Mouse (Mus musculus): ENCODE measurements around the gene Slc7a6. TPM values are rescaled to one million over a fixed set of nuclear protein-coding genes. Genes with fewer than 3 reads are reported as not detected.

Slc7a6 gene
- 77.2 and 77.9 TPM in 2 replicates for polyA plus RNA-seq (2015; fragmentation: Nextera tagmentation; extraction: Ambion mirVana)

- Histone ChIP-seq H3K27me3 (no peaks in the 10 kb centered on the region), H3K27ac (peak within 1 kb of the TSS; percentile 91), H3K9me3 (replicated peaks) (no peaks in the 10 kb centered on the region), H3K4me1 (peaks cover 17% of the 10 kb centered on the region), H3K9ac (peak within 1 kb of the TSS; percentile 92), H3K36me3 (ENCODE audit: poor library complexity, severe bottlenecking) (peaks cover 12% of the 10 kb centered on the region), H3K4me2 (peak within 1 kb of the TSS; percentile 78), H3K4me3 (peak within 1 kb of the TSS; percentile 81)
- WGBS, result under 1% methylated on average over 59 of the region's 59 CpGs
- peak; percentile 93 for ATAC-seq
These were observed at the start of gene Slc7a6 for GRCm38 (mm10) chr8:106168356-106169016. Gene Slc7a6, plus strand, starts transcription at chr8:106168857.

- H3K36me3 ChIP-seq (ENCODE audit: poor library complexity, severe bottlenecking), result peaks cover 40% of the 10 kb centered on the region
- H3K9ac ChIP-seq, result no peak overlapping the region
- H3K4me1 ChIP-seq, result no peaks in the 10 kb centered on the region
- no peak overlapping the region for H3K4me3 ChIP-seq
- ATAC-seq, result no peak
- H3K4me2 ChIP-seq, result no peak overlapping the region
- H3K27ac ChIP-seq, result no peak overlapping the region
- H3K27me3 ChIP-seq, result no peaks in the 10 kb centered on the region
- H3K9me3 ChIP-seq (replicated peaks), result no peaks in the 10 kb centered on the region
- 84% methylated on average over 3 of the region's 3 CpGs for WGBS
These were observed 45.2 kb upstream of the Slc7a6 start for GRCm38 (mm10) chr8:106123443-106123842.

DNA sequence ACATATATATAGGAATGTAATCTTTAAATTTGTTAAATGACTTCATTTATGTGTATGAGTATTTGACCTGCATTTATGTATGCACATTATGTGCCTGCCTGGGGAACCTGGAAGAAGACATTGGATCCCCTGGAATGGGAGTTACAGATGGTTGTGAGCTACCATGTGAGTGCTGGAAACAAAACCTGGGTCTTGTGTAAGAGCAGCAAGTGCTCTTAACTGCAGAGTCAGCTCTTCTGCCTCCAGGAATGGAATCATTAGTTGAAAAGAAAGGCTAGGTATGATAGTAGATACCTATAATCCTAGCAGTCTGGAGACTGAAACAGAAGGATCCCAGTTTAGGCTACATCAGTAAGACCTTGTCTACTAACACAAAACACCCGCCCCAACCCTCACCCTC lies 42.6 kb upstream of the Slc7a6 start:
- no peak for ATAC-seq
- Histone ChIP-seq H3K4me1 (no peaks in the 10 kb centered on the region), H3K9me3 (replicated peaks) (no peaks in the 10 kb centered on the region), H3K27me3 (no peaks in the 10 kb centered on the region), H3K9ac (no peak overlapping the region), H3K4me3 (no peak overlapping the region), H3K4me2 (no peak overlapping the region), H3K27ac (no peak overlapping the region), H3K36me3 (ENCODE audit: poor library complexity, severe bottlenecking) (peaks cover 47% of the 10 kb centered on the region)
- WGBS, result 95% methylated on average over 1 of the region's 1 CpGs

DNA sequence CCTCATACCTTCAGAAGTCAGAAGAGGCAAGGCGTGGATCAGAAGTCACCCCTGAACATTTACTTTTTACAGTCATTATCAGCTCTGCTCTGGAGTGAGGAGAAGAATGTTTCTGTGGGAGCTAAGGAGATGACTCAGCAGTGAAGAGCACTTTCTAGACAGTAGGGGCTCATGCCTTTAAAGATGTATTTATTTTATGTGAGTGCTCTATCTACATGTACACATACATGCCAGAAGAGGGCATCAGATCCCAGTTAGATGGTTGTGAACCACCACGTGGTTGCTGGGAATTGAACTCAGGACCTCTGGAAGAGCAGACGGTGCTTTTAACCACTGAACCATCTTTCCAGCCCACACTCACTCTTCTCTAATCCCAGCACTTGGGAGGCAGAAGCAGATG lies 41.6 kb upstream of the Slc7a6 start:
- Histone ChIP-seq H3K4me2 (no peak overlapping the region), H3K36me3 (ENCODE audit: poor library complexity, severe bottlenecking) (peaks cover 54% of the 10 kb centered on the region), H3K4me1 (no peaks in the 10 kb centered on the region), H3K27me3 (no peaks in the 10 kb centered on the region), H3K9ac (no peak overlapping the region), H3K27ac (no peak overlapping the region), H3K9me3 (replicated peaks) (no peaks in the 10 kb centered on the region), H3K4me3 (no peak overlapping the region)
- ATAC-seq, result no peak
- 74% methylated on average over 3 of the region's 3 CpGs for WGBS

DNA sequence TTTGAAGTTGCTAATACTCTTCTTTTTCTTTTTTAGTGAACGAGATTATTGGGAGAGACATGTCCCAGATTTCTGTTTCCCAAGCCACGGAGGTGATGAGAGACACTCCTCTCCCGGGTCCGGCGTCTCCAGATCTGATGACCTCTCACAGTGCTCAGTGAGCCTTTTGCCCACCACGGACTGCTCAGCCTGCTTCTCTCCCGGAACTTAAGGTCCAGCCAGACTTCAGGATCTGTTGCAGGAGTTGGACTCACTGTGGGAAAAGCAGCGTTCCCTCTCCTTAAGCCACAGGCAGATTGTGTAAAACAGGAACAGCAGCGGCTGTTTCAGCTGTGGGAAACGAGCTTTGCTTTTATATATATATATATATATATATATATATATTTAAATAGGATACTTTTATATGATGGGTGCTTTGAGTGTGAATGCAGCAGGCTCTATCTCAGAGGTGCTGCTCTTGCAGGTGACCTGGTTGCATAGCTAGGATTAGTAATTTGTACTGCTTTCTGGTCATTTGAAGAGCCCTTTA lies 40.7 kb upstream of the Slc7a6 start:
- Histone ChIP-seq H3K9ac (no peak overlapping the region), H3K4me3 (no peak overlapping the region), H3K9me3 (replicated peaks) (no peaks in the 10 kb centered on the region), H3K4me2 (no peak overlapping the region), H3K27me3 (peaks cover 4% of the 10 kb centered on the region), H3K27ac (no peak overlapping the region), H3K36me3 (ENCODE audit: poor library complexity, severe bottlenecking) (peaks cover 63% of the 10 kb centered on the region), H3K4me1 (no peaks in the 10 kb centered on the region)
- WGBS, result 89% methylated on average over 10 of the region's 10 CpGs
- no peak for ATAC-seq

- Histone ChIP-seq H3K36me3 (ENCODE audit: poor library complexity, severe bottlenecking) (peaks cover 60% of the 10 kb centered on the region), H3K4me2 (no peak overlapping the region)
These were observed 39.3 kb upstream of the Slc7a6 start for GRCm38 (mm10) chr8:106129232-106129930.

DNA sequence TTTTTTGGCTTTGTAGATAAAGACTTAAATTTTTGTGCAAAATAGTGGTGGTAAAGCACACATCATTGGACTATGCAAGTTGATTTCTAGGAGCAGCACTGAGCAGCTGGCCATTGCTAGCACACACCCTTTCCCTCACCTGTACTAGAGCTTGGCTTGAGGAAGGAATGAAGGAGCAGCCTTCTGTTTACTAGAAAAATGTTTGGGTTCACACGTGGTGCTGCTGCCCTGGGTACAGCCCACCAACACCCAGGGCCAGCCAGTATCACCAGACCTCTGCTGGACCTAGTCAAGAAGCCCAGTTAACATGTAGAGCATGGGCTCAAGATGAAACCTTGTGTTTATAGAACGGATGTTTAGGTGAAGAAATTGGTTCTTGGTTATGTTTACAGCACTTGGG lies 38.7 kb upstream of the Slc7a6 start:
- H3K4me1 ChIP-seq, result no peaks in the 10 kb centered on the region

More at GRCm38 (mm10) chr8:106129232-106129930, 39.3 kb upstream of the Slc7a6 start:
- H3K9ac ChIP-seq, result no peak overlapping the region
- H3K4me1 ChIP-seq, result no peaks in the 10 kb centered on the region
- no peaks in the 10 kb centered on the region for H3K9me3 ChIP-seq (replicated peaks)
- ATAC-seq, result no peak
- H3K4me3 ChIP-seq, result no peak overlapping the region
- no peak overlapping the region for H3K27ac ChIP-seq
- peaks cover 19% of the 10 kb centered on the region for H3K27me3 ChIP-seq

DNA sequence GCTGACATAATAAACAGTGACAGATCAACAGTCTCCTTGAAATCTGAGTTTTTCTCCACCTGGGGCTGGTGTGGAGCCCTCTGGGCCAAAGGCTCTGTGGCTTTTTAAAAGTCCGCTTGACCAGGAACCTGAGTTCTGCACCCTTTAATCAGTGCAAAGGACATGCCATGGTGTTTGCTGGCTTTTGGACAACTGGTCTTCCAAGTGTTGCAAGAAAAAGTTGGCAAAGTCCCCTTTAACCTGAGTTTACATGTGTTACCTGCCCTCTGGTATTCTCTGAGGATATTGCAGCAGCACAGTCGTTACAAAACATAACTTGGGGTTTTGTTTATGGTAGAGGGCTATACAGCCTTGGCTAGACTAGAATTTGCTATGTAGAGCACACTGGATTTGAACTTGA lies 38.2 kb upstream of the Slc7a6 start:
- Histone ChIP-seq H3K4me2 (no peak overlapping the region), H3K4me1 (no peaks in the 10 kb centered on the region), H3K36me3 (ENCODE audit: poor library complexity, severe bottlenecking) (peaks cover 60% of the 10 kb centered on the region), H3K9ac (no peak overlapping the region), H3K27me3 (peaks cover 30% of the 10 kb centered on the region), H3K9me3 (replicated peaks) (no peaks in the 10 kb centered on the region), H3K27ac (no peak overlapping the region), H3K4me3 (no peak overlapping the region)
- no peak for ATAC-seq
- 95% methylated on average over 2 of the region's 2 CpGs for WGBS

More for the DNA sequence above, 38.7 kb upstream of the Slc7a6 start:
- H3K9ac ChIP-seq, result no peak overlapping the region
- no peak overlapping the region for H3K27ac ChIP-seq
- H3K27me3 ChIP-seq, result peaks cover 25% of the 10 kb centered on the region
- no peak overlapping the region for H3K4me3 ChIP-seq
- H3K4me2 ChIP-seq, result no peak overlapping the region
- no peak for ATAC-seq
- 82% methylated on average over 2 of the region's 2 CpGs for WGBS
- H3K36me3 ChIP-seq (ENCODE audit: poor library complexity, severe bottlenecking), result peaks cover 60% of the 10 kb centered on the region
- no peaks in the 10 kb centered on the region for H3K9me3 ChIP-seq (replicated peaks)

DNA sequence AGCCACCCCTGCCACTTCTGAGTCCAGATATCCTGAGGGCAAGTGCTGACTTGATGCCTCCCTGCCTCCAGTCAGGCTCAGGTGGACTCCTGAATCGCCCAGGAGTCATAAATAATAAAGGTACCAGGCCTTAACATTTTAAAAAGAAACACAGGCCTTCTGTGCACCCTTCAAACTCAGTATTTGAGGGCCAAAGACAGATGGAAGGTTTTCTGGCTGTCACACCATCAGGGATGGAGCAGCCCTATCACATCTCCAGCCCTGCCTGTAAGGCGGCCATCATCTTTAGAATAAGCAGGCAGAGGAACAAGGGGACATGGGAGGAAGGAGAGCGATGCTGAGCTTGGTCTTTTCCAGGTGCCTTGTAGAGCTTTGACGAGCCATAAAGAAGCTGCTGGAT lies 37.6 kb upstream of the Slc7a6 start:
- Histone ChIP-seq H3K9me3 (replicated peaks) (no peaks in the 10 kb centered on the region), H3K4me1 (peaks cover 5% of the 10 kb centered on the region; the same call in 1 of the 2 replicates), H3K36me3 (ENCODE audit: poor library complexity, severe bottlenecking) (peaks cover 60% of the 10 kb centered on the region), H3K4me2 (no peak overlapping the region), H3K27ac (no peak overlapping the region), H3K4me3 (no peak overlapping the region), H3K9ac (no peak overlapping the region), H3K27me3 (peaks cover 35% of the 10 kb centered on the region)
- no peak for ATAC-seq
- 89% methylated on average over 4 of the region's 4 CpGs for WGBS

DNA sequence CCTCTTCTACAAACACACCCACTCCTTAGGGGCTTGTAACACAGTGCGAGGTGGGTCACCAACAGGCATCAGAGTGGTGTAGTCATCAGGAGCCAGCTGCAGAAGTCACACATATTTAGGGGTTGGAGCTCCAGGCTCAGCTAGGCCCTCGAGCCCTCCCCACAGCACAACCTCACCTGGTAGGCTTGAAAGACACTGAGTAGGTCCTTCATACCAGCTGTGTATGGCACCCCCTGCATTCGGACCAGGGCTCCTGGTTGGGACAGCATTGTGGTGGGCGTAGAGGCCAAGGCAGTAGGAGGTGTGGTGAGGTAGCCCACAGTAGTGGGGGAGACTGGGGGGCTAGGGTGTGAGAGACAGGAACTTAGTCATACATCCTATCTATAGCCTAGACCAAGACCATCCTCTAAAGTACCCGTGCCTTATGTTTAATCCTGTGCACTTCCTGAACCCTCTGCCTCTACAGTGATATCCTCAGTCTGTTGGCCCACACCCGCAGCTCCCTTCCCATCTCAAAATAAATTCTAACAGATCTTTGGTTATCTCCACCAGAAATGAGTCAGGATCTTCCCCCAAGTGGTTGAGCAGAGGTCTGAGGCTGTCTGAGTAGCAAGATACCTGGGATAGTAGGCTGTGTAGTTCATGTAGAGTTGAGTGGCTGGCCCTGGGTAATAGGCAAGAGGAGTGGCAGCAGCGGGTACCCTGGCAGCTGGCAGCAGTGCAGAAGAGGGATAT lies 37.0 kb upstream of the Slc7a6 start:
- Histone ChIP-seq H3K4me2 (no peak overlapping the region), H3K27ac (no peak overlapping the region), H3K27me3 (peaks cover 42% of the 10 kb centered on the region), H3K4me3 (no peak overlapping the region), H3K36me3 (ENCODE audit: poor library complexity, severe bottlenecking) (peaks cover 60% of the 10 kb centered on the region), H3K9ac (no peak overlapping the region), H3K9me3 (replicated peaks) (no peaks in the 10 kb centered on the region), H3K4me1 (peaks cover 11% of the 10 kb centered on the region)
- WGBS, result 93% methylated on average over 7 of the region's 7 CpGs
- no peak for ATAC-seq

DNA sequence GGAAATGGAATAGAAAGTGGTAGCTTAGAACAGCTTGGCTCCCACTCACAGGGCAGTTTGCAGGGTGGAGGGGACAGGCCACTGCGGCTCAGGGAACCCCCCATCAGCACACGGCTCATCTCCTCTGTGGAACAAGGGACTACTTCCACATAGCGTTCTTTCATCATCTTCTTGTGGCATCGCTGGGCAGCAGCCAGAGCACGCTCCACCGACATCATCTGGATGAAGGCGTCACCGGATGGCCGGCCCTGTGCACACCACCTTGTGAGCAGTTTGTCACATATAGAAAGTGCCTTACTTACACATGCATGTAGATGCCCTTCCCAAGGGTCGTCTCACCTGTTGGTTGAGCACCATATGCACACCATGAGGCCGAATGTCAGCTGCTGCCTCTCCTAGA lies 36.3 kb upstream of the Slc7a6 start:
- H3K9ac ChIP-seq, result no peak overlapping the region
- peaks cover 49% of the 10 kb centered on the region for H3K27me3 ChIP-seq
- ATAC-seq, result no peak
- H3K27ac ChIP-seq, result no peak overlapping the region
- peaks cover 18% of the 10 kb centered on the region for H3K4me1 ChIP-seq
- peaks cover 55% of the 10 kb centered on the region for H3K36me3 ChIP-seq (ENCODE audit: poor library complexity, severe bottlenecking)
- H3K4me2 ChIP-seq, result no peak overlapping the region
- no peak overlapping the region for H3K4me3 ChIP-seq
- H3K9me3 ChIP-seq (replicated peaks), result no peaks in the 10 kb centered on the region
- 93% methylated on average over 11 of the region's 11 CpGs for WGBS

GRCm38 (mm10) chr8:106133526-106133925 lies 35.1 kb upstream of the Slc7a6 start:
- WGBS, result 76% methylated on average over 13 of the region's 13 CpGs
- Histone ChIP-seq H3K4me2 (no peak overlapping the region), H3K36me3 (ENCODE audit: poor library complexity, severe bottlenecking) (peaks cover 43% of the 10 kb centered on the region), H3K27me3 (peaks cover 60% of the 10 kb centered on the region), H3K27ac (no peak overlapping the region), H3K9me3 (replicated peaks) (no peaks in the 10 kb centered on the region), H3K4me3 (no peak overlapping the region), H3K4me1 (peaks cover 30% of the 10 kb centered on the region), H3K9ac (no peak overlapping the region)
- ATAC-seq, result no peak

Data from forebrain, embryonic 13.5 days (tissue).